Mouse (Mus musculus) T-helper 17 cell (primary cell): ENCODE data around the gene Slfn8.
"Not testable (repeated sequence)": the region's sequence is repeated elsewhere in the genome, so short reads cannot be mapped to it uniquely, and the experiment has no call there.

Experiments
- in situ Hi-C, 2 experiments: fragments of 300-600 bp; cut with MboI, MseI; formaldehyde crosslinking; loops; 1 replicate in 1 of 2; 2 replicates in 1 of 2; pipeline ENCODE4 v1.15.1; 2025; ENCODE audit warnings: high pct_unique_total_duplicates in 2 of 2

The Slfn8 gene

DNA sequence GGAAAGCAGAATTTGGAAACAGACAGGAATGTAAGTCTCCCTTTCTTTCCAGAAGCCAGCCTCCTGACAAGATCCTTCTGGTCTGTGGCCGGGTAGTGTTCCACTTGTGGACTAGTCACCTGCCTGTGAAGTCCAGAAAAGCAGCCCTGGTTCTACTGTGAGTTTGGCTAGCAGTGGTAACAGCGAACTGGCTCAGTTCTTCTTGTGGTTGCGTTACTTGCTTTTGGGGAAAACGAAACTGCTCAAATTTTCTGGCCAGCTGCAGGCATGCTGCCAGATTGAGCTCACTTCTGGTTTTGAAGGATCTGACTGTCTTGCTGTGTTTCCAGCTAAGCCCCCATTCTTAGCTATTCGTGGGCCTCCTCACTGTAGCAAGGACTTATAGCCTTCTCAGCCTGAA, at the start of gene Slfn8:
TSS of gene Slfn8 (minus strand) at position 190 of the 400 bp plus-strand sequence.
- in situ Hi-C loops: loop anchor here in 1 of 2 experiments (25.0 kb wide), 1 partner anchor 808 kb away; no protein-coding TSS in a partner anchor

DNA sequence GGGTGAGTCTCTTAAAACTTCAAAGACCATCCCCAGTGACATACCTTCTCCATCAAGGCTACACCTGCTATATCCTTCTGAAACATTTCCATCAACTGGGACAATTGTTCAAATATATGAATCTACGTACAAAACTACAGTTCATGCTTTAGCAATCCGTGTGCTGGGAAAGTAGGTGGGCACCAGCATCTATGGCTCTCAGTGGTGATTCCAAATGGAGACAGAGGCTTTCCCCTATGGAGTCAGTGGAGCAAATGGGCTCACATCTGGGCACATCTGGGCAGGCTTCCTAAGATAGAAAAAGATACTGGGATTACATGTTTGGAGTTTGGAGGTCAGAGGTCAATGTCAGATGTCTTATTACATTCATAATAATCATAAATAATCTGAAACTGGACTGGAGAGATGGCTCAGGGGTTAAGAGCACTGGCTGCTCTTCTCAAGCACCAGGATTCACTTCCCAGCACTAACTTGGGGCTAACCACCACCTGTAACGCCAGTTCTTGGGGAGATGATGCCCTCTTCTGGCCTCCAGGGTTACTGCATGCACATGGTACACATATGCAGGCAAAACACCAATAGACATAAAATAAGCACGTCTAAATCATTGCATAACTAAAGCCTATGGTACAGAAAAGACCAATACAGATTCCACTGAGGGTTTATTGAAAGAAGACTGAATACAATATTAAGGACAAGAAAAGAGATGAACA, 47.5 kb upstream of the Slfn8 start:
- in situ Hi-C loops: no loop called here

DNA sequence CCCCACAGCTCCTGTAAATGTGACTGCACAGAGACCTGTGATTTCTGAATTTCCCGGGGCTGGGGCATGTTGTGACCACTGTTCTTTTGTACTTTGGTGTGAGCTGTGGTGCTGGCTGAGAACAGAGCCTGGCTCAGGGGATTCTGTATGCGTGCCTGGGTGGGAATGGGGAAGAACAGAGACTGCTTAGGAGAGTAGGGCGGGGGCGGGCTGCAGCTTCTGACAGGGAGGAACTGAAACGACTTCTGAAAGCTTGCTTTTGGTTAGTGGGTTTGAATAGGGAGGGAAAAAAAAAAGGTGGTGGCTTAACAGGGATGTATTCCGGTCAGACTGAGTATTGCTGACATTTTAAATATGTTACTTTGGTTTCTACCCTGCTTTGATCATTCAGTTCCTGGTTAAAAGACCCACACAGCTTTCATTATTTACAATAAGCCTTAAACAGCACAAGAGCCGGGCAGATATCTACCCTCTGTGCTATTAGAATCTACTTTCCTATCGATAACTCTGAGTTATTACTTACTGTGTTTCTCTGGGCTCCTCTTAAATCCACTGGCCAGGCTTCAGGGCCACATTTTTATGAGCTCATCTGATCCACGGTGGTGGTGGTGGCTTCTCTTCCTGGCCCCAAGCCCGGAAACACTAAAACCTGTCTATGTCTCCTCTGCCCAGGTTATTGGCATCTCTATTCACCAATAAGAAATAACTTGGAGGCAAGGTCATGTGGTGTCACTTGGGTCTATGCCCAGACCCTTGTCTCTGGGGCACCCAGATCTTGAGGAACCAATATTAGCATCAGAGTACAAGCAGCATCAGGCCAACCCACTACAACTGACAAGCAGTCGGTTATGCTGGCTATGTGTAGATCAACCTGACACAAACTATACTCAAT, 46.3 kb upstream of the Slfn8 start:
- in situ Hi-C loops: no loop called here

DNA sequence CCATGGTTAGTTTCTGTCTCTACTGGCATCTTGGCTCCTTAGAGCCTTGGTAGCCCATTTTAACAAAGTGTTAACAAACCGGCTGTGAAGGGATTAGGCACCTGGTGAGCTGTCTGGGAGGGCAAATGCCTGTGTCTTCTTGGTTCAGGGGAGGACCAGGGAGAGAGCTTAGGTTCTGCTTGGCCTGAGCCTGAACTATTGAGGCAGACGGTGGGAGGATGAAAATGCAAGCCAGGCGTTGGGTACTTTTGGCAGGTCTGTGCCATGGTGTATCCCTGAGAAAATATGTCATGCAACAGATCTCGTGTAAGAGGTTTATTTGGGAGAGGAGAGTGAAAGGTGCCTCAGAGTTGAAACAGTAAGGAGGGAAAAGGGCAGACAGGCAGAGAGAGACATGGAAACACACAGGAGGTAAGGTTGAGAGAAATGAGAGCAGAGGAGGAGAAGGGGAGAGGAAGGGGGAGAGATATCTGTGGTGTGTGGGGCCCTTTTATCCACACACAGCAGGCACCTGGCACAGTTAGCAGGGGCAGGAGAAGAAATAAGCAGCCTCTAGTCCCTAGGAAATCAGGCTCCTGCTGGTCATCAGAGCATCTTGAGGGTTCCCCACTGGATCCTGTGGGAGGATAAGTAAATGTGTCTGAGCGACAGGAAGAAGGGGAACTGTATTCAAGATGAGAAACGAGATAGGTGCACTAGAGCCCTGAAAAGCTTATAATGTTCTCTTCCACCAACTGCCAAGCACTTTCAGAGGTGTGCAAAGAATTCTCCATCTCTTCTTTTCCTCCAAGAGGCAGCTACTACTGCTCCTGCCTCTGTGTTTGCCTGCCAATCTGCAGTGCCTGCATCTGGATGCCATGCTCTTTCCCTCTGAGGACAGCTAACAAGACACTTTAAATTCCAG, 45.1 kb upstream of the Slfn8 start:
- in situ Hi-C loops: no loop called here

DNA sequence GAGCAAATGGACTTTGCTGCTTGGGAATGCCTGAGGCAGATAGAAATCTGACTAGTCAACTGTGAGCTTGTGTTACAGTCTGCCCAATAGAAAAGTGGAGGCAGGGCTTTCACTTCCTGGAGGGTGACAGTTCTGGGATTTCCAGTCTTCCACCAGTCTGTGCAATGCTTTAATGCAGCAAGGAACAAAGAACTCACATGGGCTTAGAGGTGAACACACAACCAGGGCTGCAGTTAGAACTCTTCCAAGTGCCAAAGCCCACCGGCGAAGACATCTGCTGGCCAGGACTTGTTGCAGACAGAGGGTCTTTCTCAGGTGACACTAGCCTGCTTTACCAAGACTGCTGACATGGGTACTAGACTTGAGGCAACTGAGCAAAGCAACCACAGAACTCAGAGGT, 44.3 kb upstream of the Slfn8 start, which contains the start of gene Slfn2:
TSS of gene Slfn2 (plus strand) at position 167 of the 400 bp plus-strand sequence.
- in situ Hi-C loops: loop anchor here in 1 of 2 experiments (5.0 kb wide), 1 partner anchor 52 kb away; the partner anchor contains the start of gene Slfn1

DNA sequence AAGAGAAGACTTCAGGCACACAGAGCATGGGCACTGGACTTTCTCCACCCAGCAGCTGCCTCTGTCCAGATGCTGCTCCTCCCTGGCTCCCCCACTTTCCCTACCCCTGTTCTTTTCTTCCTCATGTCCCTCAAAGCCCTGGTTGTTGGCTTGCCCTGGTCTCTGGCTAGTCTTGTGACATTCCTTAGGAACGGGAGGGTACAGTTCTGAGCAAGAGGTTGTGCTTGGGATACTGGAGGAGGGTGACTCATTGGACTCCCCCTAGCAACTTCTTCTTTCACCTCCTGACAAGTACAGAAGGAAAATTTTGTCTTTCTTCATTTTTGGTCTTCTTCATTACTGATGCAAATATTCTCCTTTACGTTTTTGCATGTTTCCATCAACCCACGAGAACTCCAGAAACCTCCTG, 43.3 kb upstream of the Slfn8 start:
- in situ Hi-C loops: loop anchor here in 1 of 2 experiments (5.0 kb wide), 1 partner anchor 53 kb away; the partner anchor contains the start of gene Slfn1

DNA sequence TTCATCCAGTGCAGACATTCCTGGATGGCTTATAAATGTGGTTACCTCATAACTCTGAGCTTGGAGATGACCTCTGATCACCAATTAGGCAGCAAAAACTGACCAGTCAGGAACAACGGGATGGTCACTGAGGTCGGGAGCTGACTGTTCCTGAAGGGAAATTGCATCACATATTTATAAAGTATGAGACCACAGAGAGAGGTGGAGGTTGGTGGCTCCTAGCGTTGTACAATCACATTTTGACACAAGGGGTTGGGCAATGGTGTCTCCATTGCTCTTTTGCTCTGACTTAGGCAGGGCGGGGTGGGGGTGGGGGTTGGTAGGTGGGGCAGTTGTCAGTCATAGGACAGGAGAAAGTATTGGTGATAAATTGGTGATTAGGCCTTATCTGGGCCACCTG, 42.5 kb upstream of the Slfn8 start:
- in situ Hi-C loops: loop anchor here in 1 of 2 experiments (5.0 kb wide), 1 partner anchor 54 kb away; the partner anchor contains the start of gene Slfn1

DNA sequence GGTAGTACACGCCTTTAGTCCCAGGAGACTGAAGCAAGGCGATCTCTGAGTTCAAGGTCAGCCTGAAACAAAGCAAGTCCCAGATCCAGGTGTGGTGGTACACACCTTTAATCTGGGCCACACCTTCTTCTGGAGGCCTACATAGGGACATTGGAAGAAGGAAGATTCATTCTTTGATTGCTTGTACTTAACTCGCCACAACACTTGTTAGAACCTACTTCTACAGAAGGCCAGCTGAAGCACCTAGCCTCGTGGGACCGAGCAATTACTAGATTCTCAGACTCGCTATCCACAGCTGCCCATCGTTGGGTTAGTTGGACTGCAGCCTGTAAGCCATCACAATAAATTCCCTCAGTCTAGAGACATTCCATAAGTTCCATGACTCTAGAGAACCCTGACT, 41.2 kb upstream of the Slfn8 start:
- in situ Hi-C loops: loop anchor here in 1 of 2 experiments (5.0 kb wide), 1 partner anchor 55 kb away; the partner anchor contains the start of gene Slfn1

DNA sequence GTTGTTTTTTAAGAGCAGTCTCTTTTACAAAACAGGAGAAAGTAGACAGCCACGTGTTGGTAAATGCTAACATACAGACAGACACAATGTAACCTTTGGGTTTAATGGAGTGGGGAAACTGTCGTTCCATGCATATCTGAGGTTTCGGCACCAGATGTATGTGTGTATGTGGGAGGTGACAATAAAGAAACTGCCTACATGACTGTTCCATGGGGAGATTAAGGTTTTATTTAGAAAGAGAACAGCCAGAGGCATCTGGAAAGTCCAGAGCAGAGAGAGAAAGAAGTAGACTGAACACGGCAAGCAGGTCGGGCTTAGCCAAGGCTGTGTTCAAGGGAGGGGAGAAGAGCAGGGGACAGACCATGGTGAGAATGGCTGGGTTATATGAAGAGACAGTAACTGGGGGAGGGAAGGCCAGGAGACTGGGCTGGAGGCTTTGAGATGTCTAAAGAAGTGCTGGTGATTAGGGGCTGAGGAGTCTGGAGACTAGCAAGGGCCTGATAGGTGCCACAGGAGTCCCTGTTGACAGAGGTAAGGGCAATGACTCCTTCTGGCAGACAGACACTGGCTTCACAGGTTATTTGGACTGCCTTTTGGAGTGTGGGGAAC, 39.9 kb upstream of the Slfn8 start:
- in situ Hi-C loops: loop anchor here in 1 of 2 experiments (5.0 kb wide), 1 partner anchor 57 kb away; the partner anchor contains the start of gene Slfn1

DNA sequence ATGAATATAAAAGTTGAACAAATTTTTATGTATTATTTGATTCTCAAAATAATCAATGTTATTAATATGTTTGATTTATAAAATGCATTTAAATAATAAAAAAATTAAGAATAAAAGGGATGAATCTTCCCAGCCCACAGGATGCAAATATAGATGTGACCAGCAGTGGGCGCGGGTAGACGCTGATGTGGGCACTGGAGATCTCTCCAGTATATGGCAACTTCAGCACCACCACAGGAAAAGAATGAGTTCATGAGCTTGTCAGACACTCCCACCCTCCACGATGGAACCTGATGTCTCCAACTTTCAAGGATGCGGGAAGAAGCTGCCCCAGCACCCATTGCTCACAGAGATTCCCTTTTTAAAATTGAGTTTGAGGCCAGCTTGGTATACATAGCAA, 37.3 kb upstream of the Slfn8 start:
- in situ Hi-C loops: no loop called here

DNA sequence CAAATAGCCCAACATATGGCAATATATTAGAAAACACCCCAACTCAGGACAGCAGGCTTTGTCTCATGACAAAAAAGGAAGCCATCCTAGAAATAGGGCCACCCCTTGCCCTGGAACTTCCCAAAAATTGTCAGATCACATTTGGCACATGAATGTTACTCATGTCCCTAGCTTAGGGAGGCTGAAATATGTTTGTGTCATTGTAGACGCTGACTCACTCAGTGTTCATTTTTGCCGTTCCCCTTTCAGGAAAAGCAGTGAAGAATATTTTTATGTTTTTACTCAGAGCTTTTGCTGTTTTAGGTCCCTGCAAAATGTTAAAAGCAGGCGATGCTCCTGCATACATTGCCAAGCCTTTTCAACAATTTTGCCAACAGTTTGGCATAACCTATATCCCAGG, 25.0 kb upstream of the Slfn8 start:
- in situ Hi-C loops: loop anchor here in 1 of 2 experiments (5.0 kb wide), 1 partner anchor 72 kb away; the partner anchor contains the start of gene Slfn1

DNA sequence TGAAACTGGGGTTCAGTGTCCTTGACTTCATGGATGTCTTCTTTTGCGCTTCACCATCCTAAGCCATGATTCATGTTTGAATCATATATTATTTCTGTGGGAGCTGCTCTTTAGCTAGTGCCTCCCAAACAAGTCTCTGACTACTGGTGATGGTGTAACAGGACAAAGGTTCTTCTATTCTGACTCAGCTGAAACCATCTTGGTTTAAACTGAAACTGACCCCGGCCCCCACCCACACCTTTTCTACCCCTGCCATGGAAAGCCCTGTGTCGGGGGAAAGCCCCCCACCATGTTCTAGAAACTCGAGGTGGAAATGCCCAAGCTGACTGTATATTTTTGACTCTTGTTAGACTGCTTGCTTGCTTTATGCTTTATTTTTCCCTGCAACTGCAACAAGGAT, 23.3 kb upstream of the Slfn8 start:
- in situ Hi-C loops: no loop called here

DNA sequence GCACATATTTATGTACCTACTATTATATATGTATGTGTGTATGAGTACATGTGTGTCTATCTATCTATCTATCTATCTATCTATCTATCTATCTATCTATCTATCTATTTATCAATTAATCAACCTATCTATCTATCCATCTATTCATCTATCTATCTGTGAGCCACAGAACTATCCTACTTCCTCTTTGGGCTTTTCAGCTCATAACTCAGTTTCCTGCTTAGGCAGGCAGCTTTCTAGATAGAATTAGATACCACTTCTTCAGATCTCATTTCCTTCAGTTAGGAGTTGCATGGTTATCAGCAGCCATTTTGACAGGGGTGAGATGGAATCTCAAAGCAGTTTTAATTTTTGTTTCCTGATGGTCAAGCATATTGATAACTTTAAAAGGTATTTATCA, 20.4 kb upstream of the Slfn8 start:
- in situ Hi-C loops: no loop called here

DNA sequence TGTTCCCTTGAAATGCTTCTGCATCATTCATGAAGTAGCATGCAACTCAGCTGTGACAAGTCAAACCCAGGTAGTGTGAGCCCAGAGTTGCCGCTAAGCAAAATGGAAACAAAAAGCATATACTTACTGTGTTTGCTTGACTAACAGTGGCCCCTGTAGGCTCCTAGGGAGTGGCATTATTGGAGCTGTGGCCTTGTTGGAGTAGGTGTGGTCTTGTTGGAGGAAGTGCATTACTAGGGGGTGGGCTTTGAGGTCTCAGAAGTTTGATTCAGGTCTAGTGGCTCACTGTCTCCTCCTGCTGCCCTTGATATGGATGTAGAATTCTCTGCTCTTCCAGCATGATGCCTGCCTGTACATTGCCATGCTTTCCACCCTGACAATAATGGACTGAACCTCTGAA, 19.7 kb upstream of the Slfn8 start:
- in situ Hi-C loops: no loop called here

DNA sequence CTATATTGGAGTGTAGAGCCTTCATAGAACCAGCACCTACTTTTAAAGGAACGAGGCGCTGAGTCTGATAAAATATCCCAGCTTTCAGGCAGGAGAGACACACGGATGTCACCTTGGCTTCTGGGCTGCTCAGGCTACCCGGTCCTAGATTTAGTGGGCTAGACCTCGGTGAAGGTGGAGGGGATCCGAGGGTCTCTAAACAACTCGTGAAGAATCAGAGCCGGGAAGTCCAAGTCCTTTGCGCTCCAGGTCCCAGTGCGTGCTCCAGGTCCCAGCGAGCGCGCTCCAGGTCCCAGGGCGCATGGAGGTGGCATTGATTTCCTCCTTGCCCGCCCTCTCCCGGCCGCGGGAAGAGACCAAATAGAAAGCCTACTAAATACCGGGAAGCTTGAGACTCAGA, 19.2 kb upstream of the Slfn8 start:
- in situ Hi-C loops: no loop called here

DNA sequence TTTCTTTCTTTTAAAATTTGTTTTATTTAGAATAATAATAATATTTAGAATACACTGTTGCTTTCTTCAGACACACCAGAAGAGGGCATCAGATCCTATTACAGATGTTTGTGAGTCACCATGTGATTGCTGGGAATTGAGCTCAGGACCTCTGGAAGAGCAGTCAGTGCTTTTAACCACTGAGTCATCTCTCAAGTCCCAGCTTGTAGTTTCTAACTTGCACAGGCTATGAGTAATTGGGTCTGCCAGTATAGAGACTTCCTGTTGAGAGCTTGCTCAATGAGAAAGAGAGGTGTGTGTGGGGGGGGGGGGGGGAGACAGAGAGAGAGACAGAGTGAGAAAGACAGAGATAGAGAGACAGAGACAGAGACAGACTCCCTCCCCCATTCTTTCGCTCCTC, 18.5 kb upstream of the Slfn8 start:
- in situ Hi-C loops: no loop called here

DNA sequence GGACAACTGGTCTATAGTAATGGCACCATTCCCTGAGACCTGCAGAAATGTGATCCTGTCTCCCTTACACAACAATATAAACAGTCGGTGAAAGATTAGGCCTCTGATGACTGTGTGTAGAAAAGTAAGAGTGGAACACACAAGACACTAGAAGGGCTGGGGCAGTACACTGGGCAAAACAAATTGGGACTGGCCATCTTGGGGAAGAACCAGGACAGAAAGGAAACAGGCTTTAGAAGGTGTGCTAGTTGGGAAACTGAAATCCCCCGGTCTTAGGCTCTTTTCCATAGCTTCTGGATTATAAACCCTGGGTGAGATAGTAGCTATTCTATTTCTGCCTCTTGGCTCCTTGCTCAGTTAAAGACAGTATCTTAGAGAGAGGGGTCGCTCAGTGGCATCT, 18.1 kb upstream of the Slfn8 start:
- in situ Hi-C loops: not testable (repeated sequence)

DNA sequence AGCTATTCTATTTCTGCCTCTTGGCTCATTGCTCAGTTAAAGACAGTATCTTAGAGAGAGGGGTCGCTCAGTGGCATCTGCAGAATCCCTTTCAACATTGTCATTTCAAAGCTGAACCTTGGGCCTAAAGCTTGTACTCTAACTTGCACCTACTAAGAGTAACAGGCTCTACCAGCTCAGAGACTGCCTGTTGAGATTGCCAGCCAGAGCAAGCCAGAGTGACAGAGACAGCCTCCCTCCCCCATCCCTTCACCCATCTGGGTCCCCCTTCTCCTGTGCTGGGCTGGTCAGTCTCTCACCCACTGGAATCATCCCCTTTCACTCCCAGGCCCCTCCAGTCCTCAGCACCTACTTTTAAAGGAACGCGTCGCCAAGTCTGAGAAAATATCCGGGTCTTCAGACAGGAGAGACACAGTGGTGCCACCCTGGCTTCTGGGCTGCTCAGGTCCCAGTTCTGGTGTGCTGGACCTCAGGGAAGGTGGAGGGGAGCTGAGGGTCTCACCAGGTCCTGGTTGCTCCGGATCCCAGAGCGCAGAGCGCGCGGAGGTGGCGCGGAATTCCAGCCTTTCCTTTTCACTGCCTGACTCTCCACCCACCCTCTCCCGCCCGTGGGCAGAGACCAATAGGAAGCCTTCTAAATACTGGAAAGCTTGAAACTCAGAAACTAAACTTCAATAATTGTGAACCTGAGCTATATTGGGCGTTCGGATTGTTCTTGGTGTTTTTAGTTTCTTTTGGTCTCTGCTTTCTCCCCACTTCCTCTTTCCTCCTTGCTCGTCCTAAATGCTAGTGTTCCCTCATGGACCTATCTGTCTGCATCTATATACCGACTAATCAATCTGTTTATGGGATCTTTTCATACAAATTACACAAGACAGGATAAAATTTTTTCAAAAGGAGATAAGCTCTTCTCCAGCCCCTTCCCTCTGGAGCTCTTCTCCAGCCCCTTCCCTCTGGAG, 770 bp downstream of the Slfn8 start:
- in situ Hi-C loops: loop anchor here in 1 of 2 experiments (25.0 kb wide), 1 partner anchor 808 kb away; no protein-coding TSS in a partner anchor

DNA sequence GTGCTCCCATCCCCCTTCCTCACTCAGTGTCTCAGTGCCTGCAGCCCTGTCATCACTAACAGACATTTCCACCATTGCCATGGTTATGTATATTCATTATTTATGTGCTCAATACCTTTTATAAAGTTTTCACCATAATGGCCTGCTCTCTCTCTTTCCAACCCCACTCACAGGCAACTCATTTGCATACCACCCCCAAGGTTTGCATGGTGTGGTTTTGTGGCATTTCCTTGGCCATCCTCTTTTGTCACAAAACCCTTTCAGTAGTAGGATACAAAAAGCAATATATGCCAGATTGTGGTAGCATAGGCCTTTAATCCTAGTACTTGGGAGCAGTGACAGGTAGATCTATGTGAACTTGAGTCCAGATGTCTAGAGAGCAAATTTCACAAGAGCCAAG, 4.5 kb downstream of the Slfn8 start:
- in situ Hi-C loops: loop anchor here in 1 of 2 experiments (25.0 kb wide), 1 partner anchor 804 kb away; no protein-coding TSS in a partner anchor
